Mouse (Mus musculus) ES-Bruce4 (cell line): ENCODE data around the gene Shisa9. TPM values are rescaled to one million over a fixed set of nuclear protein-coding genes. Genes with fewer than 3 reads are reported as not detected.

Experiments used
- H3K27ac ChIP-seq: 2 replicates; pipeline ENCODE4 v1.5.1; 2012; ENCODE audit warnings: low read length, inconsistent platforms; ENCODE audit not compliant: insufficient read depth
- H3K27me3 ChIP-seq: 2 replicates; pipeline ENCODE4 v1.6.1; 2012; ENCODE audit warnings: mild to moderate bottlenecking, low read length, inconsistent platforms; ENCODE audit not compliant: control insufficient read depth, poor library complexity, insufficient read depth, severe bottlenecking
- H3K36me3 ChIP-seq: 2 replicates; pipeline ENCODE4 v1.6.1; 2012; ENCODE audit warnings: inconsistent platforms, mild to moderate bottlenecking, low read length, moderate library complexity; ENCODE audit not compliant: control insufficient read depth, poor library complexity, insufficient read depth, severe bottlenecking
- H3K4me1 ChIP-seq: one replicate; pipeline ENCODE4 v1.8.1; 2011; ENCODE audit warnings: low read length; ENCODE audit not compliant: control insufficient read depth, insufficient read depth
- H3K4me3 ChIP-seq: 2 replicates; pipeline ENCODE4 v1.5.1; 2011; ENCODE audit warnings: low read depth, mild to moderate bottlenecking, low read length
- H3K9ac ChIP-seq: 2 replicates; pipeline ENCODE4 v1.6.1; 2012; ENCODE audit warnings: low read depth, mild to moderate bottlenecking, inconsistent platforms; ENCODE audit not compliant: poor library complexity, severe bottlenecking
- H3K9me3 ChIP-seq: replicated peaks from 2 replicates; pipeline ENCODE4 v1.6.1; 2012; ENCODE audit warnings: mild to moderate bottlenecking, low read length, inconsistent platforms; ENCODE audit not compliant: control insufficient read depth, poor library complexity, insufficient read depth, severe bottlenecking
- CTCF ChIP-seq: IDR thresholded peaks from one replicate; pipeline ENCODE4 v1.8.1; 2011; ENCODE audit warnings: low read depth, low read length
- EP300 ChIP-seq: IDR thresholded peaks from 2 replicates; pipeline ENCODE4 v1.6.1; 2011; ENCODE audit warnings: low read depth, low read length; ENCODE audit not compliant: insufficient read depth
- POLR2A ChIP-seq: IDR thresholded peaks from one replicate; pipeline ENCODE4 v1.8.1; 2011; ENCODE audit warnings: low read length; ENCODE audit not compliant: insufficient read depth
- polyA plus RNA-seq: library from polyadenylated mRNA; stranded (reverse); fragments of >200 nt; gene quantifications from 2 replicates; pipeline ENCODE4 v1.2.4, GENCODE M21; 2011; ENCODE audit warnings: low read depth; ENCODE audit not compliant: missing spikeins, insufficient read depth, insufficient read length

Shisa9 gene
- polyA plus RNA-seq, 1 experiment, result 0.46 TPM

DNA sequence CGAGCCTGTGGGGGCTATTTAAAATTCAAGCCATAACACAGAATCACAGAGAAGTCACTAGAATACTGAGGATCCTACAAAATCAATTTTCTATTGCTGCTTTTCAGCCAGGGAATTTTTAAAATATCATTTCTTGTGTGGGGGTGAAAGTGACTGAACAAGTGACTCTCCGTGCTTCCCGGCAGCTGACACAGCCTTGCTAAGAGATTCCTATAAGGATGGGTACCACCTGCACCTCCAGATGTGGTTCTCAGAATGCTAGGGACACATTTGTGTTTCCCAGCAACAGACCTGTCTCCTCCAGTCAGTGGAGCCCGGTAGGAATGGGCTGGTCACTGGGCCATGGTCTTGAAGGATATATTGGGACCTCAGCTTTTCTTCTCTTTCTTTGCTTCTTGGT lies 124.5 kb downstream of the Shisa9 start:
- Histone ChIP-seq H3K9me3 (no peaks in the 10 kb centered on the region), H3K27me3 (no peaks in the 10 kb centered on the region), H3K9ac (no peak overlapping the region), H3K4me3 (no peak overlapping the region), H3K36me3 (no peaks in the 10 kb centered on the region), H3K4me1 (no peaks in the 10 kb centered on the region), H3K27ac (no peak overlapping the region)
- TF ChIP-seq EP300 (no peak), CTCF (no peak), POLR2A (no peak)

DNA sequence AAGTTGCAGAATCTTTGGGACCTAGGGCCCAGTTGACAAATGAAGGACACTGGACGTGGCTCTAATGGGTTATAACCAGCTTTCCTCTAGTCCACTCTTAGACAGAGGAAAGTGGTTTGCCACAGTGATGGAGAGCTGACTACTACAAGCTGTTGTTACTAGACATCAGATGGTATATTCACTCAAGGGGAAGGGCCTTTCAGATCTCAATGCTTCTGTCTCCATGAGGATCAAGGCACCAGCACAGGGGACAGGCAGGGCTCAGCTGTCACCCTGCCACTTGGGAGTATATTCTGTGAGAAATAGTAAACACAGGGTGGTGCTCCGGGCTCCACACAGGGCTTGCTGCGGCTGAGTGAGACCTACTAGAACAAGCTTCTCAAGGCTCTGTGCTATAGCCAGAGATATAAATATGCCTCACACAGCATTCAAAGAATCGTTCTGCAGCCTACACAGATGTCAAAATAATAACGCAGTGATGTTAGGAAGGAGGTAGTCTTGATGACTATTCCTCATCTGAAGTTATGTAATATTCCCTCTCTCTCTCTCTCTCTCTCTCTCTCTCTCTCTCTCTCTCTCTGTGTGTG lies 127.0 kb downstream of the Shisa9 start:
- H3K9me3 ChIP-seq, result no peaks in the 10 kb centered on the region
- TF ChIP-seq POLR2A (no peak), EP300 (no peak), CTCF (no peak)

DNA sequence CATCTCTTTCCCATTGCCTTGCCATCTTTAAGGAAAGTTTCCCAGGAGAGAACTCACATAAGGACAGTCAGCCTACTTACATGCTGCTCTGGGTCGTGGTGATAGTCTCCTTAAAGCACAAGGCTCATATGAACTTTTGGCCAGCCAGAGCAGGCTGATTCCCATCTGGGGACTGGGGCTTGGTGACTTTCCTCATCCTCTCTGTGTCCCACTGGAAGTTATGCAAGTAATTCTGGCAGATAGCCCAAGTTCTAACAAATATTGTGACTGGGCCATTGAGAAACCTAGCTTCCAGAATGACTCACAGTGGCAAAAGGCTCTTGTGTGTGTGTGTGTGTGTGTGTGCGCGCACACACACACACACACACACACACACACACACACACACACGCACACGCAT lies 130.5 kb downstream of the Shisa9 start:
- Histone ChIP-seq H3K27ac (no peak overlapping the region), H3K27me3 (no peaks in the 10 kb centered on the region), H3K36me3 (no peaks in the 10 kb centered on the region), H3K4me3 (no peak overlapping the region), H3K4me1 (no peaks in the 10 kb centered on the region), H3K9me3 (no peaks in the 10 kb centered on the region), H3K9ac (no peak overlapping the region)
- TF ChIP-seq CTCF (no peak), EP300 (no peak), POLR2A (no peak)

More for the DNA sequence above, 127.0 kb downstream of the Shisa9 start:
- H3K4me3 ChIP-seq, result no peak overlapping the region
- H3K36me3 ChIP-seq, result no peaks in the 10 kb centered on the region
- H3K27me3 ChIP-seq, result no peaks in the 10 kb centered on the region
- H3K9ac ChIP-seq, result no peak overlapping the region
- H3K27ac ChIP-seq, result no peak overlapping the region
- no peaks in the 10 kb centered on the region for H3K4me1 ChIP-seq

GRCm38 (mm10) chr16:12115040-12115856 lies 131.3 kb downstream of the Shisa9 start:
- TF ChIP-seq POLR2A (no peak), CTCF (no peak), EP300 (no peak)
- no peak overlapping the region for H3K4me3 ChIP-seq
- no peaks in the 10 kb centered on the region for H3K27me3 ChIP-seq
- no peaks in the 10 kb centered on the region for H3K4me1 ChIP-seq
- no peaks in the 10 kb centered on the region for H3K9me3 ChIP-seq
- no peak overlapping the region for H3K27ac ChIP-seq
- H3K9ac ChIP-seq, result no peak overlapping the region
- H3K36me3 ChIP-seq, result no peaks in the 10 kb centered on the region

- Histone ChIP-seq H3K27ac (no peak overlapping the region), H3K4me1 (no peaks in the 10 kb centered on the region), H3K27me3 (no peaks in the 10 kb centered on the region), H3K9ac (no peak overlapping the region), H3K36me3 (no peaks in the 10 kb centered on the region), H3K4me3 (no peak overlapping the region), H3K9me3 (no peaks in the 10 kb centered on the region)
- TF ChIP-seq EP300 (no peak), CTCF (no peak), POLR2A (no peak)
Observed at GRCm38 (mm10) chr16:12116926-12117325, 133.0 kb downstream of the Shisa9 start.

DNA sequence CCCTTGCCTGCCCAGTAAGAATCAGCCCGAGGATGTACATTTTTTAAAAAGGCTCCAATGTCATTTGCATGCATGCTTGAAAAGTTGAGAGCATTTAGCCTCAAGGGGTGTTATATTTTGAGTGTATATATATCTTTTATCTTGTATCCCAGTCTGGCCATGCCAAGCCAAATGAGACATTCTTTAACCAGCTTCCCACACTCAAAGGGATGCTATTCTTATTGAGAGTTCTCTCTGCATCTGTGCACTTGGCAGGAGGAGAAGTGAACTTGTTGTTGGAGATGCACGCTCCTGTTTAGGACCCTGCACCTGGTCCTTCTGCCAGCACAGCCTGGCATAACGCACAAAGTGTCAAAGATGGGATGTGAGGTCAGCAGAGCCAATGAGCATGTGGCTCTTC lies 135.6 kb downstream of the Shisa9 start:
- no peak for TF ChIP-seq CTCF
- TF ChIP-seq POLR2A, result no peak
- no peak for TF ChIP-seq EP300
- no peaks in the 10 kb centered on the region for H3K36me3 ChIP-seq
- no peak overlapping the region for H3K9ac ChIP-seq
- H3K4me1 ChIP-seq, result no peaks in the 10 kb centered on the region
- no peaks in the 10 kb centered on the region for H3K9me3 ChIP-seq
- H3K27me3 ChIP-seq, result no peaks in the 10 kb centered on the region
- no peak overlapping the region for H3K27ac ChIP-seq
- no peak overlapping the region for H3K4me3 ChIP-seq
